Mouse (Mus musculus) C2C12 (cell line): Measurements from ENCODE around the gene Elp1.

Source experiments
- CTCF ChIP-seq: IDR thresholded peaks from one replicate; pipeline ENCODE4 v1.5.1; 2011; ENCODE audit not compliant: control insufficient read depth, insufficient read depth, insufficient read length
- MAX ChIP-seq: IDR thresholded peaks from one replicate; pipeline ENCODE4 v1.6.1; 2011; ENCODE audit warnings: mild to moderate bottlenecking, control low read depth
- MYOD1 ChIP-seq: IDR thresholded peaks from one replicate; pipeline ENCODE4 v1.6.1; 2011; ENCODE audit warnings: low read depth; ENCODE audit not compliant: control insufficient read depth, insufficient read length

GRCm38 (mm10) chr4:56831013-56831609, 29.0 kb upstream of the Elp1 start:
- TF ChIP-seq CTCF, result no peak
- TF ChIP-seq MAX, result no peak
- TF ChIP-seq MYOD1, result no peak
